Mouse (Mus musculus) heart, embryonic 11.5 days (tissue): ENCODE measurements around the gene Zfp870. TPM values are rescaled to one million over a fixed set of nuclear protein-coding genes. Genes with fewer than 3 reads are reported as not detected.

Experiments
- ATAC-seq: fragments of 200-750 bp; cut with Nextera tagmentation; replicated peaks from 2 replicates; pipeline ENCODE4 v1.8.0; 2017; ENCODE audit warnings: moderate library complexity; ENCODE audit not compliant: insufficient number of reproducible peaks, low FRiP score, low TSS enrichment
- H3K27ac ChIP-seq: fragments of 300-500 bp; sonication (generic); 2 replicates; pipeline ENCODE4 v1.5.1; 2014; ENCODE audit warnings: mild to moderate bottlenecking, low read depth, low read length
- H3K27me3 ChIP-seq: fragments of 300-500 bp; sonication (generic); 2 replicates; pipeline ENCODE4 v1.6.1; 2014; ENCODE audit warnings: mild to moderate bottlenecking, low read length, mixed read lengths; ENCODE audit not compliant: control insufficient read depth, insufficient read depth
- H3K36me3 ChIP-seq: fragments of 300-500 bp; sonication (generic); 2 replicates; pipeline ENCODE4 v1.6.1; 2014; ENCODE audit warnings: mild to moderate bottlenecking, low read length, moderate library complexity, mixed read lengths; ENCODE audit not compliant: control insufficient read depth, insufficient read depth
- H3K4me1 ChIP-seq: fragments of 300-500 bp; sonication (generic); 2 replicates; pipeline ENCODE4 v1.6.1; 2014; ENCODE audit warnings: low read length; ENCODE audit not compliant: control insufficient read depth, insufficient read depth
- H3K4me2 ChIP-seq: fragments of 300-500 bp; sonication (generic); 2 replicates; pipeline ENCODE4 v1.6.1; 2014; ENCODE audit warnings: mild to moderate bottlenecking, moderate library complexity
- H3K4me3 ChIP-seq: fragments of 300-500 bp; sonication (generic); 2 replicates; pipeline ENCODE4 v1.5.1; 2014; ENCODE audit warnings: low read depth, low read length
- H3K9ac ChIP-seq: fragments of 300-500 bp; sonication (generic); 2 replicates; pipeline ENCODE4 v1.6.1; 2014; ENCODE audit warnings: mild to moderate bottlenecking, low read depth, low read length, moderate library complexity
- H3K9me3 ChIP-seq: fragments of 300-500 bp; sonication (generic); replicated peaks from 2 replicates; pipeline ENCODE4 v1.6.1; 2016; ENCODE audit warnings: low read length; ENCODE audit not compliant: control insufficient read depth
- WGBS: fragments of 180-500 bp; shearing (Covaris S2); extraction: QIAGEN DNeasy Blood & Tissue Kit; methylation state at CpG from one replicate; pipeline ENCODE4 v1.1.7; 2014; ENCODE audit not compliant: insufficient replicate concordance; 5-methylcytosine and 5-hydroxymethylcytosine counted together
- polyA plus RNA-seq: library from polyadenylated mRNA; unstranded; fragments of >200 nt; fragmentation: Nextera tagmentation; extraction: Ambion mirVana; gene quantifications from 2 replicates; pipeline ENCODE4 v1.2.1, GENCODE M21; 2014

The Zfp870 gene
- polyA plus RNA-seq, 1 experiment from 2014 or later, result 5.9 TPM

GRCm38 (mm10) chr17:32851581-32851980 is 39.9 kb downstream of the Zfp870 start:
- WGBS, result 56% methylated on average over 7 of the region's 7 CpGs
- no peak overlapping the region for H3K9ac ChIP-seq
- no peaks in the 10 kb centered on the region for H3K9me3 ChIP-seq
- H3K4me3 ChIP-seq, result no peak overlapping the region
- no peak for ATAC-seq
- H3K27ac ChIP-seq, result no peak overlapping the region
- no peaks in the 10 kb centered on the region for H3K27me3 ChIP-seq
- H3K4me1 ChIP-seq, result no peaks in the 10 kb centered on the region
- H3K4me2 ChIP-seq, result no peak overlapping the region
- H3K36me3 ChIP-seq, result no peaks in the 10 kb centered on the region

GRCm38 (mm10) chr17:32841388-32841787 is 50.1 kb downstream of the Zfp870 start:
- ATAC-seq, result no peak
- H3K4me1 ChIP-seq, result no peaks in the 10 kb centered on the region; the same call in 1 of the 2 replicates
- WGBS, result 86% methylated on average over 2 of the region's 2 CpGs

GRCm38 (mm10) chr17:32839083-32839802 is 52.2 kb downstream of the Zfp870 start:
- Histone ChIP-seq H3K27ac (no peak overlapping the region), H3K9ac (no peak overlapping the region; the same call in 1 of the 2 replicates), H3K4me2 (peak overlapping the region; percentile 2; the same call in 1 of the 2 replicates), H3K9me3 (peaks cover 5% of the 10 kb centered on the region; the same call in 1 of the 2 replicates), H3K27me3 (no peaks in the 10 kb centered on the region), H3K4me3 (no peak overlapping the region), H3K4me1 (no peaks in the 10 kb centered on the region; the same call in 1 of the 2 replicates), H3K36me3 (no peaks in the 10 kb centered on the region)
- peak; percentile 39; the same call in 1 of the 2 replicates for ATAC-seq
- WGBS, result 37% methylated on average over 15 of the region's 15 CpGs

More at GRCm38 (mm10) chr17:32841388-32841787, 50.1 kb downstream of the Zfp870 start:
- Histone ChIP-seq H3K9me3 (peaks cover 5% of the 10 kb centered on the region; the same call in 1 of the 2 replicates), H3K4me2 (no peak overlapping the region), H3K9ac (no peak overlapping the region), H3K36me3 (no peaks in the 10 kb centered on the region), H3K27ac (no peak overlapping the region), H3K27me3 (no peaks in the 10 kb centered on the region), H3K4me3 (no peak overlapping the region)

- no peak for ATAC-seq
- Histone ChIP-seq H3K27me3 (no peaks in the 10 kb centered on the region), H3K27ac (no peak overlapping the region), H3K4me1 (peaks cover 6% of the 10 kb centered on the region; the same call in 1 of the 2 replicates), H3K36me3 (peaks cover 5% of the 10 kb centered on the region; the same call in 1 of the 2 replicates), H3K9ac (no peak overlapping the region), H3K4me2 (peak overlapping the region; percentile 76), H3K4me3 (peak overlapping the region; percentile 89), H3K9me3 (no peaks in the 10 kb centered on the region)
- 35% methylated on average over 3 of the region's 3 CpGs for WGBS
Observed at GRCm38 (mm10) chr17:32830418-32830782, 61.0 kb downstream of the Zfp870 start.

- 3% methylated on average over 35 of the region's 35 CpGs for WGBS
- Histone ChIP-seq H3K9ac (peak within 1 kb of the TSS; percentile 94), H3K27ac (peak within 1 kb of the TSS; percentile 75), H3K4me3 (peak within 1 kb of the TSS; percentile 89), H3K9me3 (no peaks in the 10 kb centered on the region), H3K36me3 (peaks cover 5% of the 10 kb centered on the region; the same call in 1 of the 2 replicates), H3K4me1 (peaks cover 6% of the 10 kb centered on the region; the same call in 1 of the 2 replicates), H3K27me3 (no peaks in the 10 kb centered on the region), H3K4me2 (peak within 1 kb of the TSS; percentile 76)
- peak; percentile 85 for ATAC-seq
Observed at GRCm38 (mm10) chr17:32829540-32830417, 61.7 kb downstream of the Zfp870 start, which contains the start of gene Zfp799. Zfp799 (minus strand) TSS chr17:32830261.

Other genes starting within 250 kb of the Zfp870 start
- gene Cyp4f40, start 232.7 kb downstream of the Zfp870 start, polyA plus RNA-seq, result not detected in 2 replicates
- 0.19 TPM in 1 of 2 replicates, not detected in the other for gene Cyp4f15, start 206.0 kb downstream of the Zfp870 start, polyA plus RNA-seq
- 26.7 and 35.0 TPM in 2 replicates for gene Zfp871, start 103.4 kb downstream of the Zfp870 start, polyA plus RNA-seq
- gene Zfp811, start 81.7 kb downstream of the Zfp870 start, polyA plus RNA-seq, result 1.00 and 2.1 TPM in 2 replicates
- 8.0 and 10.5 TPM in 2 replicates for gene Zfp799, start 61.4 kb downstream of the Zfp870 start, polyA plus RNA-seq
- gene Cyp4f14, start 25.7 kb upstream of the Zfp870 start, polyA plus RNA-seq, result not detected in 2 replicates
- gene Cyp4f13, start 55.8 kb upstream of the Zfp870 start, polyA plus RNA-seq, result 7.4 and 9.0 TPM in 2 replicates
- gene Zfp472, start 74.2 kb upstream of the Zfp870 start, polyA plus RNA-seq, result 5.9 and 7.4 TPM in 2 replicates
- gene Zfp952, start 101.5 kb upstream of the Zfp870 start, polyA plus RNA-seq, result 8.8 and 11.3 TPM in 2 replicates
- gene Zfp763, start 141.8 kb upstream of the Zfp870 start, polyA plus RNA-seq, result 7.4 and 8.4 TPM in 2 replicates
- not detected in 2 replicates for gene 4921501E09Rik, start 176.4 kb upstream of the Zfp870 start, polyA plus RNA-seq
- gene Zfp563, start 197.7 kb upstream of the Zfp870 start, polyA plus RNA-seq, result 5.8 and 6.6 TPM in 2 replicates
- not detected in 2 replicates for gene Morc2b, start 248.0 kb upstream of the Zfp870 start, polyA plus RNA-seq